Mouse (Mus musculus) erythroid progenitor cell, adult 5-6 weeks (primary cell): ENCODE data around the gene B4galnt4. TPM values are rescaled to one million over a fixed set of nuclear protein-coding genes. Genes with fewer than 3 reads are reported as not detected.

Source experiments
- ATAC-seq: replicated peaks from 2 replicates; pipeline ENCODE4 v1.8.0; 2016; ENCODE audit warnings: moderate number of reproducible peaks, mild to moderate bottlenecking, moderate TSS enrichment, inconsistent platforms; ENCODE audit not compliant: poor library complexity, low FRiP score, severe bottlenecking
- total RNA-seq, 2 experiments: library from RNA; stranded (forward) in 1 of 2; stranded (reverse) in 1 of 2; fragments of 150-400 nt in 1 of 2; fragments of 186-747, 209-891 nt in 1 of 2; gene quantifications; 2 replicates each; pipeline versions ENCODE4 v1.2.3 to v1.2.4; 2015 to 2017; ENCODE audit warnings: low replicate concordance in 2 of 2

Gene B4galnt4
- total RNA-seq, 2 experiments from 2014 or later, result not detected

DNA sequence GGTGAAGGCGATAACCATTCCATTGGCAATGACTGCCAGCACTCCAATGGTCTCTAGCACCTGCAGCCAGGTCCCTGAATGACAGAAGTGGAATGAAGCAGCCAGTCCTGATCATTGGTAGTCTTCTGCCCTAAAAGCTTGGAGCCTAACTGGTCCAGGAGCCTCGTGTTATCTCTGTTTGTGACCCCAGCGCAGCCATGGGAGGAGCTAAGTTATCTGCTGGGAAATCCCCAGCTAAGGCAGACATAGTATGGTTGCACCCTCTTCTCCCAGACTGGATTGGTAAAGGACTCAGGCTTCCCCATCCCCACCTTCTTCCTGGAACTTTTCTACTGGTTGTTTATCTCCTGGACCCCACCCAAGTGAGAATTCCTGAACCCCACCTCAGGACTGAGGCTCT, 42.3 kb downstream of the B4galnt4 start:
- peak; percentile 67; the same call in 1 of the 2 replicates for ATAC-seq

- ATAC-seq, result no peak
These were observed 55.0 kb downstream of the B4galnt4 start for GRCm38 (mm10) chr7:141115874-141116273.

- no peak for ATAC-seq
These were observed 56.7 kb downstream of the B4galnt4 start, which contains the start of gene Ano9 for GRCm38 (mm10) chr7:141117636-141118035. Gene Ano9 (minus strand): TSS chr7:141117806.

GRCm38 (mm10) chr7:141119487-141119886, 58.6 kb downstream of the B4galnt4 start:
- no peak for ATAC-seq

DNA sequence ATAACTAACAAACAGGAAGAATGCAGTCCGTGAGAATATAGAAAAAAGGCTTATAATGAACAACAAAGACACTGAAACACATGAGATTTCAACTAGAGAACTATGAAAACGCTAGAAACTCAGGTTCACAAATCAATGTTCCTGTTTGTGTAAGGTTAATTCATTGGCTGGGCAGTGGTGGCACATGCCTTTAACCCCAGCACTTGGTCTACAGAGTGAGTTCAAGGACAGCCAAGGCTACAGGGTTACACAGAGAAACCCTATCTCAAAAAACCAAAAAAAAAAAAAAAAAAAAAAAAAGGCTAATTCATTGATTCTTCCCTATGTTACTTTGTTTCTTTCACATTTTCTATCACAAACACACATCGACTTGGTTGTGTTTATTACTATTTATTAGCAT, 59.7 kb downstream of the B4galnt4 start:
- no peak for ATAC-seq

GRCm38 (mm10) chr7:141121051-141121531, 60.2 kb downstream of the B4galnt4 start:
- ATAC-seq, result no peak

Other genes starting within 250 kb of the B4galnt4 start
Only the 30 nearest of the 33 such genes appear.
- not detected in 2 replicates for gene Scgb1c1, start 215.6 kb upstream of the B4galnt4 start, total RNA-seq (2015; ENCODE audit: low replicate concordance)
- not detected in 2 replicates for gene Scgb1c1, start 215.6 kb upstream of the B4galnt4 start, total RNA-seq (2017; ENCODE audit: low replicate concordance)
- not detected in 2 replicates for gene Odf3, start 213.3 kb upstream of the B4galnt4 start, total RNA-seq (2015; ENCODE audit: low replicate concordance)
- not detected in 2 replicates for gene Odf3, start 213.3 kb upstream of the B4galnt4 start, total RNA-seq (2017; ENCODE audit: low replicate concordance)
- not detected in 2 replicates for gene Gm45785, start 204.8 kb upstream of the B4galnt4 start, total RNA-seq (2015; ENCODE audit: low replicate concordance)
- 2.8 TPM in 1 of 2 replicates, not detected in the other for gene Gm45785, start 204.8 kb upstream of the B4galnt4 start, total RNA-seq (2017; ENCODE audit: low replicate concordance)
- gene Ric8a, start 204.1 kb upstream of the B4galnt4 start, total RNA-seq (2015; ENCODE audit: low replicate concordance), result 19.1 and 49.5 TPM in 2 replicates
- 12.1 and 22.2 TPM in 2 replicates for gene Ric8a, start 204.1 kb upstream of the B4galnt4 start, total RNA-seq (2017; ENCODE audit: low replicate concordance)
- gene Bet1l, start 203.5 kb upstream of the B4galnt4 start, total RNA-seq (2015; ENCODE audit: low replicate concordance), result 7.6 and 9.2 TPM in 2 replicates
- gene Bet1l, start 203.5 kb upstream of the B4galnt4 start, total RNA-seq (2017; ENCODE audit: low replicate concordance), result 9.0 and 9.4 TPM in 2 replicates
- gene Psmd13, start 179.1 kb upstream of the B4galnt4 start, total RNA-seq (2015; ENCODE audit: low replicate concordance), result 74.2 and 90.1 TPM in 2 replicates
- gene Psmd13, start 179.1 kb upstream of the B4galnt4 start, total RNA-seq (2017; ENCODE audit: low replicate concordance), result 136 and 162 TPM in 2 replicates
- 14.4 and 16.3 TPM in 2 replicates for gene Sirt3, start 178.8 kb upstream of the B4galnt4 start, total RNA-seq (2015; ENCODE audit: low replicate concordance)
- gene Sirt3, start 178.8 kb upstream of the B4galnt4 start, total RNA-seq (2017; ENCODE audit: low replicate concordance), result 6.5 and 13.5 TPM in 2 replicates
- gene Cox8b, start 160.7 kb upstream of the B4galnt4 start, total RNA-seq (2015; ENCODE audit: low replicate concordance), result not detected in 2 replicates
- not detected in 2 replicates for gene Cox8b, start 160.7 kb upstream of the B4galnt4 start, total RNA-seq (2017; ENCODE audit: low replicate concordance)
- not detected in 2 replicates for gene Nlrp6, start 140.2 kb upstream of the B4galnt4 start, total RNA-seq (2015; ENCODE audit: low replicate concordance)
- gene Nlrp6, start 140.2 kb upstream of the B4galnt4 start, total RNA-seq (2017; ENCODE audit: low replicate concordance), result not detected in 2 replicates
- 0.72 TPM in 1 of 2 replicates, not detected in the other for gene Pgghg, start 119.7 kb upstream of the B4galnt4 start, total RNA-seq (2015; ENCODE audit: low replicate concordance)
- 0.90 and 1.3 TPM in 2 replicates for gene Pgghg, start 119.7 kb upstream of the B4galnt4 start, total RNA-seq (2017; ENCODE audit: low replicate concordance)
- gene Ifitm5, start 110.8 kb upstream of the B4galnt4 start, total RNA-seq (2015; ENCODE audit: low replicate concordance), result not detected in 2 replicates
- gene Ifitm5, start 110.8 kb upstream of the B4galnt4 start, total RNA-seq (2017; ENCODE audit: low replicate concordance), result not detected in 2 replicates
- gene Gm45717, start 105.2 kb upstream of the B4galnt4 start, total RNA-seq (2015; ENCODE audit: low replicate concordance), result not detected in 2 replicates
- not detected in 2 replicates for gene Gm45717, start 105.2 kb upstream of the B4galnt4 start, total RNA-seq (2017; ENCODE audit: low replicate concordance)
- 61.6 and 73.4 TPM in 2 replicates for gene Ifitm2, start 105.1 kb upstream of the B4galnt4 start, total RNA-seq (2015; ENCODE audit: low replicate concordance)
- gene Ifitm2, start 105.1 kb upstream of the B4galnt4 start, total RNA-seq (2017; ENCODE audit: low replicate concordance), result 14.5 and 51.7 TPM in 2 replicates
- 31.0 TPM in 1 of 2 replicates, not detected in the other for gene Ifitm1, start 93.9 kb upstream of the B4galnt4 start, total RNA-seq (2015; ENCODE audit: low replicate concordance)
- gene Ifitm1, start 93.9 kb upstream of the B4galnt4 start, total RNA-seq (2017; ENCODE audit: low replicate concordance), result 0.90 and 20.6 TPM in 2 replicates
- 156 and 271 TPM in 2 replicates for gene Ifitm3, start 50.3 kb upstream of the B4galnt4 start, total RNA-seq (2015; ENCODE audit: low replicate concordance)
- gene Ifitm3, start 50.3 kb upstream of the B4galnt4 start, total RNA-seq (2017; ENCODE audit: low replicate concordance), result 73.5 and 106 TPM in 2 replicates
- gene Ifitm6, start 43.2 kb upstream of the B4galnt4 start, total RNA-seq (2015; ENCODE audit: low replicate concordance), result 172 and 212 TPM in 2 replicates
- gene Ifitm6, start 43.2 kb upstream of the B4galnt4 start, total RNA-seq (2017; ENCODE audit: low replicate concordance), result 65.6 and 95.9 TPM in 2 replicates
- not detected in 2 replicates for gene Gm17387, start 32.0 kb upstream of the B4galnt4 start, total RNA-seq (2015; ENCODE audit: low replicate concordance)
- not detected in 2 replicates for gene Gm17387, start 32.0 kb upstream of the B4galnt4 start, total RNA-seq (2017; ENCODE audit: low replicate concordance)
- 4.3 TPM in 1 of 2 replicates, not detected in the other for gene Pkp3, start 17.1 kb downstream of the B4galnt4 start, total RNA-seq (2015; ENCODE audit: low replicate concordance)
- 0.91 and 1.3 TPM in 2 replicates for gene Pkp3, start 17.1 kb downstream of the B4galnt4 start, total RNA-seq (2017; ENCODE audit: low replicate concordance)
- gene Sigirr, start 39.5 kb downstream of the B4galnt4 start, total RNA-seq (2015; ENCODE audit: low replicate concordance), result 4.2 and 10.5 TPM in 2 replicates
- gene Sigirr, start 39.5 kb downstream of the B4galnt4 start, total RNA-seq (2017; ENCODE audit: low replicate concordance), result 1.5 TPM in 1 of 2 replicates, not detected in the other
- not detected in 2 replicates for gene Ano9, start 56.7 kb downstream of the B4galnt4 start, total RNA-seq (2015; ENCODE audit: low replicate concordance)
- not detected in 2 replicates for gene Ano9, start 56.7 kb downstream of the B4galnt4 start, total RNA-seq (2017; ENCODE audit: low replicate concordance)
- gene Ptdss2, start 61.3 kb downstream of the B4galnt4 start, total RNA-seq (2015; ENCODE audit: low replicate concordance), result 278 and 380 TPM in 2 replicates
- 309 and 327 TPM in 2 replicates for gene Ptdss2, start 61.3 kb downstream of the B4galnt4 start, total RNA-seq (2017; ENCODE audit: low replicate concordance)
- 9.6 and 16.2 TPM in 2 replicates for gene Rnh1, start 111.8 kb downstream of the B4galnt4 start, total RNA-seq (2015; ENCODE audit: low replicate concordance)
- gene Rnh1, start 111.8 kb downstream of the B4galnt4 start, total RNA-seq (2017; ENCODE audit: low replicate concordance), result 3.7 and 20.5 TPM in 2 replicates
- 39.8 and 94.4 TPM in 2 replicates for gene Hras, start 132.9 kb downstream of the B4galnt4 start, total RNA-seq (2015; ENCODE audit: low replicate concordance)
- gene Hras, start 132.9 kb downstream of the B4galnt4 start, total RNA-seq (2017; ENCODE audit: low replicate concordance), result 40.5 and 47.2 TPM in 2 replicates
- gene Lrrc56, start 133.1 kb downstream of the B4galnt4 start, total RNA-seq (2015; ENCODE audit: low replicate concordance), result 8.3 and 8.8 TPM in 2 replicates
- 3.6 and 5.8 TPM in 2 replicates for gene Lrrc56, start 133.1 kb downstream of the B4galnt4 start, total RNA-seq (2017; ENCODE audit: low replicate concordance)
- 1.8 TPM in 1 of 2 replicates, not detected in the other for gene Lmntd2, start 153.0 kb downstream of the B4galnt4 start, total RNA-seq (2015; ENCODE audit: low replicate concordance)
- 2.2 TPM in 1 of 2 replicates, not detected in the other for gene Lmntd2, start 153.0 kb downstream of the B4galnt4 start, total RNA-seq (2017; ENCODE audit: low replicate concordance)
- 33.1 and 33.9 TPM in 2 replicates for gene Rassf7, start 154.8 kb downstream of the B4galnt4 start, total RNA-seq (2015; ENCODE audit: low replicate concordance)
- gene Rassf7, start 154.8 kb downstream of the B4galnt4 start, total RNA-seq (2017; ENCODE audit: low replicate concordance), result 10.9 and 13.4 TPM in 2 replicates
- 80.1 and 114 TPM in 2 replicates for gene Phrf1, start 167.7 kb downstream of the B4galnt4 start, total RNA-seq (2015; ENCODE audit: low replicate concordance)
- 63.5 and 90.0 TPM in 2 replicates for gene Phrf1, start 167.7 kb downstream of the B4galnt4 start, total RNA-seq (2017; ENCODE audit: low replicate concordance)
- 52.8 and 81.4 TPM in 2 replicates for gene Irf7, start 205.4 kb downstream of the B4galnt4 start, total RNA-seq (2015; ENCODE audit: low replicate concordance)
- gene Irf7, start 205.4 kb downstream of the B4galnt4 start, total RNA-seq (2017; ENCODE audit: low replicate concordance), result 68.6 and 76.5 TPM in 2 replicates
- not detected in 2 replicates for gene Cdhr5, start 215.7 kb downstream of the B4galnt4 start, total RNA-seq (2015; ENCODE audit: low replicate concordance)
- not detected in 2 replicates for gene Cdhr5, start 215.7 kb downstream of the B4galnt4 start, total RNA-seq (2017; ENCODE audit: low replicate concordance)
- not detected in 2 replicates for gene Sct, start 218.0 kb downstream of the B4galnt4 start, total RNA-seq (2015; ENCODE audit: low replicate concordance)
- gene Sct, start 218.0 kb downstream of the B4galnt4 start, total RNA-seq (2017; ENCODE audit: low replicate concordance), result not detected in 2 replicates